Mouse (Mus musculus): ENCODE measurements around the gene Trp53inp2.

Trp53inp2 gene

DNA sequence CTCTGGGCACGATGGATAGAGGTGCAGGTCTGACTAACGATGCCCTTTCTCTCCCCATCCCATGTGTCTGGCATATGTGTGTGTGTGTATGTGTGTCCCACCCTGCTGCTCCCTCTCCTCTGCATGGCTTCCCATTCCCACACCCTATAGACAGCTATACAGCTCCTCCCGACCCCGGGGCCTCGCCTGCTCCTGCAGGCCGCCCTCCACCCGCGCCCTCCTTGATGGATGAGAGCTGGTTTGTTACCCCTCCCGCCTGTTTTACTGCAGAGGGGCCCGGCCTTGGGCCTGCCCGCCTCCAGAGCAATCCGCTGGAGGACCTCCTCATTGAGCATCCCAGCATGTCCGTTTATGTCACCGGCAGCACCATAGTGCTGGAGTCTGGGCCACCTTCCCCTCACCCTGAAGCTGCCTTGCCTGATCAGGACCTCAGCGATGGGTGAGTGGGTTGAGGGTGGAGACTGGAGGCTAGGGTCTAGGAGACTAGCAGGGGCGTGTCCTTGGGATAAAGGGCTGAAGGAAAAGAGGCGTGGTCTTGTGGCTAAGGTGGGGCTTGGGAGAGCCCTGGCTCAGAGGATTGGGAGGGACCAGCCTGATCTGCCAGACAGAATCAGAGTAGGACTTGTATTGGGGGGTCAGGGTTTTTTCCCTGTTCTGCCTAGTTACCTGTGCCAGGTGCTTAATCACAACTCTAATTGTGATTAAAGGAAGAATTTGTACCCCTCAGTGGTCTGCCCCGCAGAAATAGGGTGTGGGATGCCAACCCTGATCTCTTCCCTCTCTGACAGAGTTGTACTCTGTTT lies 5.1 kb downstream of the Trp53inp2 start:
- DNase-seq, result no peak

DNA sequence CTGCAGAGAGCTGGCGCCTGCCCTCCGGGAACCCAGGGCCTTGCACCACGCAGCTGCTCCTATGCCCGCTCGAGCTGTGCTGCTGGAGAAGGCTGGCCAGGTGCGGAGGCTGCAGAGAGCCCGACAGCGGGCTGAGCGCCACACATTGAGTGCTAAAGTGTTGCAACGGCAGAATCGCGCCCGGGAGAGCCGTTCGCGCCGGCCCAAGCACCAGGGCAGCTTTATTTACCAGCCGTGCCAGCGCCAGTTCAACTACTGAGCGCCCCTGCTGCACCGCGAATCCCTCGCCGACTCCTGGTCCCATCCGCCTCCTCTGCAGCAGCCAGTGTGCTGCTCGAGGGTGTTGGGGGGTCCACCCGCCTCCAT lies 5.7 kb downstream of the Trp53inp2 start:
- DNase-seq, result no peak

DNA sequence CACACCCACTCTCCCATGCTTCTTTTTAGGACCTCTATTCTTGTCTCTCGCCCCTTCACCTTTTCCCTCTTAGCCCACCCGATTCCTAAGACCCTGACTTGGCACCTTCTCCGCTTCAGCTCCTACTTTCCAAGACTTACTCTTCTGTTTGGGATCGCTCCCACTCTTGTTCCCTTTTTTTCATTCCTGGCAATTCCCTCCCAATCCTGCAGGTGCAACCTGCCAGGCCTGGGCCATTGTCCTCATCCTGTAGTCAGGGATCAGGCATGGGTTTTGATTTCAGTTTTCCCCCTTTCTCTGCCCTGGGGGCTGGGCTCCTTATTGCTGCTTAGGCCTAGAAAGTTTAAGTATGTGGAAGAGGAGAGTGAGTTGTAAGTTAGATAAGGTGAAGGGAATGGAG lies 6.2 kb downstream of the Trp53inp2 start:
- DNase-seq, result no peak

GRCm38 (mm10) chr2:155388573-155388972 lies 7.7 kb downstream of the Trp53inp2 start:
- no peak for DNase-seq

- no peak for DNase-seq
Observed at GRCm38 (mm10) chr2:155394586-155394985, 13.7 kb downstream of the Trp53inp2 start.

DNA sequence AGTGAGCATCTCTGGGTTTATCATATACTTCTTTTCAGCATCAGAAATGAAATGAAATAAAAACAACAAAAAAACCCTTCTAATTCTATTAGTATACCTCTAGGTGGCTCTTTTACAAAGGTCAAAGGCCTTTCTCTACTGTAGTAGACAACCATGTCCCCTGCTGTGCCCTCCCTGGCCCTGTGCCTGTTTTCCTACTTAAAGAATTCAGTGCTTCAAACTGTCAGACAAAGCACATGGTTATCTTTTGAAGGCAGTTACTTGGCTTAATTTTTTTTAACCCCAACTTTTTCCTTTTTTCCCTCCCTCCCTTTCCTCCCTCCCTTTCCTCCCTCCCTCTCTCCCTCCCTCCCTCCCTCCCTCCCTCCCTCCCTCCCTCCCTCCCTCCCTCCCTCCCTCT lies 19.4 kb downstream of the Trp53inp2 start:
- DNase-seq, result no peak

DNA sequence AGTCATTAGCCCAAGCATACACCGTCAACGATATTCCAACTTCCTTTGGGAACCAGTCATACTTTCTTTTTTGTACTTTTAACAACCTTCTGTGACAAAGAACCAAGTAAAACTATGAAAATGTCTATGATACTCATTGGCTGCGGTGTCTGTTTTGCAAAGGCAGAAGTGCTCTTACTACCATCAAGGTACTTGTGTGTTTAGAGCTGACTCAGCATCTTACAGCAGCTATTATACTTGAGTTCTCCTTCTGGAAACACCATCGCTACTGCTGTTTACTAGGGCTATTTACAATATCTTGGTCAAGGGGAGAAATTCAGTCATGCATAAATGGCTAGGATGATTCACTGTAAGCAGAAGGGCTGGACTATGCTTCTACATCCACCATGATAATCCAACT lies 21.1 kb downstream of the Trp53inp2 start:
- no peak for DNase-seq

DNA sequence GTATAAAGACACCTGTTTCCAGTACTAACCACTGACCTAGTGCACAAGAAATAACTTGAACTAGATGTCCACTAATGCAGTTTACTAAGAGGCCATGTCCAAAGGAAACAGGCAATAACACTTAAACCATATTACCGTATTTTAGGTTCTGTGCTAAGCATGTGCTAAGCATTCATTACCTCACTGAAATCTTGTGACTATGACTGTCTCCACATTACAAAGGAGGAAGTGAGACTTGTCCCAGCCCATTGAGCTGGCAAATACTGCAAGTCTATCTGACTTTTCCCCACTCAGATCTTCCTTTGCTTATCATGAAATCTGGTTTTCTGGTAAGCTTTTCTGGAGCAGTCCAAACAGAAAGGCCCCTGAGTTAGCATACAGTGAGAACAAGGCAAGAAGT lies 23.8 kb downstream of the Trp53inp2 start:
- DNase-seq, result no peak

DNA sequence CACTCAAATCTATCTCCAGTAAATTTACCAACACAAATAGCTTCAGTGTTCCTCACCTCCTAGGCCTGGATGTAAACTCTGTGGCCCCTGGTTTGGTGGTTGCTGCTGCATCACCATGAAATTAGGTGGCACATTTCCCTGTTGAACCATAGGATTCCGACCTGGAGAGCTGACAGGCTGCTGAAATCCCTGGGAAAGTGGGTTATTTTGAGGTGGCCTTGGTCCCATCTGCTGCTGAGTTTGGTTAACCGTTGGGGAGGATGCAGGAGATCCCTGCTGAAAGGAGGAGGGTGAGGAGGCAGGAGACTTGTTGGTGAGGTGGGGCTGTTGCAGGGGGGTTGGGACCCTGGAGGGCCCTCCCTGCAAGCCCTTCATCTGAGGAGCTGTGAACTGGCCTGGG lies 40.1 kb downstream of the Trp53inp2 start:
- no peak for DNase-seq

- DNase-seq, result no peak
Observed at GRCm38 (mm10) chr2:155436445-155436844, 55.6 kb downstream of the Trp53inp2 start.
